Mouse (Mus musculus) embryonic facial prominence, embryonic 15.5 days (tissue): ENCODE data around the gene Atxn1. TPM values are rescaled to one million over a fixed set of nuclear protein-coding genes. Genes with fewer than 3 reads are reported as not detected.
A peak's percentile ranks its signal among the peaks of the same experiment; 100 is the strongest.

Source experiments
- ATAC-seq: fragments of 200-750 bp; cut with Nextera tagmentation; 2 replicates; pipeline ENCODE4 v1.8.0; 2017; ENCODE audit warnings: low read depth, moderate TSS enrichment; ENCODE audit not compliant: insufficient number of reproducible peaks, low FRiP score, low TSS enrichment
- H3K27ac ChIP-seq: fragments of 300-500 bp; sonication (generic); replicated peaks from 2 replicates; pipeline ENCODE4 v1.5.1; 2015; ENCODE audit warnings: mild to moderate bottlenecking, inconsistent platforms
- H3K27me3 ChIP-seq: fragments of 300-500 bp; sonication (generic); 2 replicates; pipeline ENCODE4 v1.6.1; 2015; ENCODE audit warnings: inconsistent platforms
- H3K36me3 ChIP-seq: fragments of 300-500 bp; sonication (generic); 2 replicates; pipeline ENCODE4 v1.6.1; 2015; ENCODE audit warnings: mild to moderate bottlenecking, inconsistent platforms
- H3K4me1 ChIP-seq: fragments of 300-500 bp; sonication (generic); 2 replicates; pipeline ENCODE4 v1.6.1; 2015; ENCODE audit warnings: inconsistent platforms
- H3K4me2 ChIP-seq: fragments of 300-500 bp; sonication (generic); replicated peaks from 2 replicates; pipeline ENCODE4 v1.6.1; 2015; ENCODE audit warnings: mild to moderate bottlenecking, inconsistent platforms
- H3K4me3 ChIP-seq: fragments of 300-500 bp; sonication (generic); replicated peaks from 2 replicates; pipeline ENCODE4 v1.5.1; 2015; ENCODE audit warnings: mild to moderate bottlenecking, inconsistent platforms
- H3K9ac ChIP-seq: fragments of 300-500 bp; sonication (generic); 2 replicates; pipeline ENCODE4 v1.6.1; 2015; ENCODE audit warnings: inconsistent platforms
- H3K9me3 ChIP-seq: fragments of 300-500 bp; sonication (generic); replicated peaks from 2 replicates; pipeline ENCODE4 v1.6.1; 2016; ENCODE audit warnings: inconsistent platforms
- WGBS: fragments of 180-500 bp; shearing (Covaris S2); methylation state at CpG from one replicate; pipeline ENCODE4 v1.1.7; 2015; 5-methylcytosine and 5-hydroxymethylcytosine counted together
- polyA plus RNA-seq: library from polyadenylated mRNA; unstranded; fragments of >200 nt; fragmentation: Nextera tagmentation; extraction: Ambion mirVana; gene quantifications from 2 replicates; pipeline ENCODE4 v1.2.1, GENCODE M21; 2015

Gene Atxn1
- polyA plus RNA-seq, 1 experiment from 2014 or later: 7.2 TPM

DNA sequence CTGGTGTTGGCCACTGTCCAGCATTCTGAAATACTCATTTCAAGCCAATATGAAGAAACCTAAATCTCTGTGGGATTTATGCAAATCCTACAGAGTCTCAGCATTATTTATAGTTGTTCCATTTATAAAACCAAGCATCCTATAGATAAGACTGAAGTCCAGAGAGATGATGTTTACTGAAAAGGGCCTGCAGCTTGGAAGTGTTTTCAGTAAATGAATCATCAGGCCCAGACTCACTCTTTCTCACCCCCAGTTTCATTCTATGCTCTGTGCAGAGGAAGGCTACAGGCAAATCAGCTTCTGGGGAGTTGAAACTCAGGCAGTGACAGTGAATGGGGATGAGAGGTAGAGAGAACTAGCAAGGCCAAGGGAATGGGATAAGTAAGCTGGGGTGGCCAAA lies 373.9 kb downstream of the Atxn1 start:
- H3K27me3 ChIP-seq: no peaks in the 10 kb centered on the region
- H3K9ac ChIP-seq: no peak overlapping the region
- H3K4me1 ChIP-seq: no peaks in the 10 kb centered on the region; the same call in 1 of the 2 replicates
- no peak overlapping the region for H3K27ac ChIP-seq
- H3K4me3 ChIP-seq: no peak overlapping the region
- H3K36me3 ChIP-seq: no peaks in the 10 kb centered on the region
- no peak overlapping the region for H3K4me2 ChIP-seq
- no peak for ATAC-seq
- no peaks in the 10 kb centered on the region for H3K9me3 ChIP-seq

DNA sequence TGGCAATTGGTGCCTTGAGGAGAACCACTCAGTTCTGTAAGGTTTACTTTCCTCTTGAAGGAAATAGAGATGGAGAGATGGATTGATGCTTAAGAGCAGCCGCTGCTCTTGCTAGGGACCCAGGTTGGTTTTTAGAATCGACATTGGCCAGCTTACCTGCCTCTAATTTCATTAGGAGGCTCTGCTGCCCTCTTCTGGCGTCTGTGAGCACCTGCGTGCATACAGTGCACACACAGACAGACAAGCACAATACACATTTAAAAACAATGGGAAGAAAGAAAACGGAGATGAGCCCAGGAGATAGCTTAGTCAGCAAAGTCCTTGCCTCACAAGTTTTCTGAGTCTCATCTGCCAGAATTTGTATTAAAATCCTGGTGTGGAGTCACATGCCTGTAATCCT lies 381.7 kb downstream of the Atxn1 start:
- Histone ChIP-seq H3K4me2 (no peak overlapping the region), H3K27me3 (no peaks in the 10 kb centered on the region), H3K27ac (peak overlapping the region; percentile 56; the same call in 1 of the 2 replicates), H3K4me1 (no peaks in the 10 kb centered on the region), H3K36me3 (no peaks in the 10 kb centered on the region), H3K4me3 (no peak overlapping the region), H3K9ac (no peak overlapping the region), H3K9me3 (no peaks in the 10 kb centered on the region)
- ATAC-seq: no peak
- 79% methylated on average over 5 of the region's 5 CpGs for WGBS

DNA sequence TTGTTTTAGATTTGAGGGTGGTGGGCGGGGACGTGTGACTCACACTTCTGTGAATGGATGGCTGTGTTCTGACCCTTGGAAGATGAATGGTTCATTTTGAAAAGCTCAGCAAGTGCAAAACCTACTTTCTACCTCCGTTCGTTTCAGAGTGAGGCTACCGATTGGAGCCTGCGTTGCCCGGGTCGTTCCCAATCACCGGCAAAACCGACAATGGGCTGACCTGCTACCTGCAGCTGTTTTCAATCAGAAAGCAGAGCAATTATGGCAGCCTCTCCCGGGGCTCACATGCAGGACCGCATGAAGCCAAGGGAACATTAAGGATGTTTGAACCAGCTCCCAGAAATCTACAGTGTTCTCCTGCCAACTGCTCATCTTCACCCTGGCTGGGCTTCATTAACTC lies 382.5 kb downstream of the Atxn1 start:
- H3K4me3 ChIP-seq: no peak overlapping the region
- no peaks in the 10 kb centered on the region for H3K9me3 ChIP-seq
- H3K4me2 ChIP-seq: peak overlapping the region; percentile 15; the same call in 1 of the 2 replicates
- peaks cover 6% of the 10 kb centered on the region; the same call in 1 of the 2 replicates for H3K4me1 ChIP-seq
- ATAC-seq: no peak
- no peak overlapping the region for H3K9ac ChIP-seq
- H3K27me3 ChIP-seq: no peaks in the 10 kb centered on the region
- no peaks in the 10 kb centered on the region for H3K36me3 ChIP-seq
- 43% methylated on average over 12 of the region's 12 CpGs for WGBS
- peak overlapping the region; percentile 56 for H3K27ac ChIP-seq

DNA sequence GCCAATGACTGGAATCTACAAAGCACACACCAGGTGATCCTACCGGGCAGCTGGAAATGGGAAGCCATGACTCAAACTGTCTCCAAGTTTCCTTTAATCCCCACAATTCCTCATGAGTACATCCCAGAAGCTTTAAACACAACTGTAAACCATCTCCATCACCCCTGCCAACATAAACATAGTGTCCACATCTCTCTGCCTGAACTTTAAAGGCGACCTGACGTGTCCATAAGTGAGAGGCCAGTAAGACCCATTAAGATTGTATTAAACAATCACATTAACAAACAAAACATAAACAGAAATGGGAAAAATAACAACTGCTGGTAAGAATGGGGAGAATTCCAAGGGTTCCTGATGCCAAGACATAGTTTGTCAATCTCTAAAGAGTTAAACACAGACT lies 385.1 kb downstream of the Atxn1 start:
- 81% methylated on average over 3 of the region's 3 CpGs for WGBS
- H3K4me3 ChIP-seq: no peak overlapping the region
- no peak overlapping the region for H3K9ac ChIP-seq
- H3K27me3 ChIP-seq: no peaks in the 10 kb centered on the region
- no peak overlapping the region for H3K4me2 ChIP-seq
- no peaks in the 10 kb centered on the region for H3K9me3 ChIP-seq
- no peak overlapping the region for H3K27ac ChIP-seq
- ATAC-seq: no peak
- H3K4me1 ChIP-seq: peaks cover 13% of the 10 kb centered on the region; the same call in 1 of the 2 replicates
- H3K36me3 ChIP-seq: no peaks in the 10 kb centered on the region

DNA sequence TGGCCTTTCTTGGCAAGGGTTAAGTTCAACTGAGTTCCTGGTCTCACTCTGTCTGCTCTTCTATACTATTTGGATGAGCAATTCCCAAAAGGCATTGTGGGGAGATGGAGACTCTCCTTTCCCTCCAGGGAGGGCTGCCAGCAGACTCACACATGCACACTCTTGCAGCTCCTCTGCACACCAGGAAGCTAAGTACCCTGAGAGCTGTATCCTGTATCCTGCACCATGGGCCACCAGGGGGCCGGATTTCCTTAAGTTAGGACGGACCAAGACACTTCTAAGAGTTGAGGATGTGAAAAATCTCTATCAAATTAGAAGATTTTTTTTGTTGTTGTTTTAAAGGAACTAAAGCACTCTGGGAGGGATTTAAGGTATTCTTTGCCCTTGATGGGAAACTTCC lies 387.0 kb downstream of the Atxn1 start:
- H3K36me3 ChIP-seq: no peaks in the 10 kb centered on the region
- ATAC-seq: peak; percentile 58; the same call in 1 of the 2 replicates
- WGBS: 47% methylated on average over 2 of the region's 2 CpGs
- no peaks in the 10 kb centered on the region for H3K9me3 ChIP-seq
- H3K4me2 ChIP-seq: no peak overlapping the region
- peaks cover 13% of the 10 kb centered on the region; the same call in 1 of the 2 replicates for H3K4me1 ChIP-seq
- no peak overlapping the region for H3K4me3 ChIP-seq
- H3K27ac ChIP-seq: no peak overlapping the region
- H3K9ac ChIP-seq: no peak overlapping the region
- no peaks in the 10 kb centered on the region for H3K27me3 ChIP-seq

DNA sequence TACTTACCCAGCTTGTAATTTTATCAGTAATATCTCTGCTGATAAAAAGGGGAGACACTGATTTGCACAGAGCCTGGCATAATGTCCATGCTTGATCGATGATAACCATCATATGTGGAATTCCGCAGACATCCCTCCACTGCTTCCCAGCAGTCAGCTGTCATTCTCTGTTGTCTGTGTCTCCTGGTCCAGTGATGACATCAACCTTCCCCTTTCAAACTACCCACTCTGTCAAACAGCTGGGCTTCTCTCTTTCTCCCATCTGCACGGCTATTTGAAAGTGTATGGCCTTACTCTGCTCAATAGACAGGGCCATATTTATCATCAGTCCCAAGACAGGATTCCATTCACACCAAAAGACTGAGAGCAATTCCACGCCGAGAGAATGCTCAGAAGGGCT lies 387.4 kb downstream of the Atxn1 start:
- Histone ChIP-seq H3K9ac (no peak overlapping the region), H3K9me3 (no peaks in the 10 kb centered on the region), H3K4me2 (no peak overlapping the region), H3K36me3 (no peaks in the 10 kb centered on the region), H3K4me3 (no peak overlapping the region), H3K4me1 (peaks cover 13% of the 10 kb centered on the region; the same call in 1 of the 2 replicates), H3K27ac (no peak overlapping the region), H3K27me3 (no peaks in the 10 kb centered on the region)
- ATAC-seq: no peak
- 64% methylated on average over 5 of the region's 5 CpGs for WGBS

DNA sequence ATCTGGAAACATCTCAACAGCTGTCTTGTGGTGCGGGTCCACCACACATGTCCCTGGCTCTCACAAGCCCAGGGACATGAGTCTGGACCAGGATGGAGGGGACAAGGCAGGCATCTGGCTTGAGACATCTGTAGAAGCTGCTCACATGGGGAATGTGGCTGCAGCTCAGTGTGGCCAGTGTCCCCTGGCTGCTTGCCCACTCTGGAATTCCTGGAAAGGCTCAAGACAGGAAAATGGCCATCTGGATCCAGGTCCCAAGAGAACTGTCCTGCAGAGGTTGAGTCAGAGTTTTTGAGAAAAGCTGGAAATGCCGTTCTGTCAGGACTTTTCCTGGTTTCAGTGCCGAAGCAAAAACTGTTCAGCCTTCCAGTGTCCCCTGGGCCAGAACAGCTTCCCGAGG lies 388.6 kb downstream of the Atxn1 start:
- no peaks in the 10 kb centered on the region for H3K27me3 ChIP-seq
- H3K4me1 ChIP-seq: peaks cover 17% of the 10 kb centered on the region; the same call in 1 of the 2 replicates
- no peaks in the 10 kb centered on the region for H3K9me3 ChIP-seq
- no peaks in the 10 kb centered on the region for H3K36me3 ChIP-seq
- H3K9ac ChIP-seq: no peak overlapping the region
- H3K27ac ChIP-seq: peak overlapping the region; percentile 58
- no peak overlapping the region for H3K4me2 ChIP-seq
- WGBS: 59% methylated on average over 4 of the region's 4 CpGs
- peak; percentile 49; the same call in 1 of the 2 replicates for ATAC-seq
- no peak overlapping the region for H3K4me3 ChIP-seq

DNA sequence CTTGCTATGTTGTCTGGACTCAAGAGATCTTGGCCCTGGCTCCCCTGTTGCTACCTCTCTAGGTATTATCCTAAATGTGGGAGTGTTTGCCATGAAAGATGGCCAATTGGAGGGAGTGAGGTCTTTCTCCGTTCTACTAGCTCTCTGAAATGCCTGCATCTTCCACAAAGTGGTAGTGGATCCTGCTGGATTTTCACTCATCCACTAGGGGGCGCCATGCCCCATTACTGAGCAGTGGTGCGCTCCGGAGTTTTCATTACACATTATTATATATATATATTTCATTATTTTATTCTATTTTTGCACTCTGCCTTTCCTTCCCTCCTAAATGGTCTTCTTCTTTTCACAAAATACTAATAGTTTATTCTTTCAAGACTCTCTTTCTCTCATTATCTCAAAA lies 392.0 kb downstream of the Atxn1 start:
- Histone ChIP-seq H3K27me3 (no peaks in the 10 kb centered on the region), H3K27ac (no peak overlapping the region), H3K4me1 (peaks cover 16% of the 10 kb centered on the region; the same call in 1 of the 2 replicates), H3K9me3 (no peaks in the 10 kb centered on the region), H3K4me2 (no peak overlapping the region), H3K9ac (no peak overlapping the region), H3K36me3 (no peaks in the 10 kb centered on the region), H3K4me3 (no peak overlapping the region)
- ATAC-seq: no peak
- 36% methylated on average over 4 of the region's 4 CpGs for WGBS

DNA sequence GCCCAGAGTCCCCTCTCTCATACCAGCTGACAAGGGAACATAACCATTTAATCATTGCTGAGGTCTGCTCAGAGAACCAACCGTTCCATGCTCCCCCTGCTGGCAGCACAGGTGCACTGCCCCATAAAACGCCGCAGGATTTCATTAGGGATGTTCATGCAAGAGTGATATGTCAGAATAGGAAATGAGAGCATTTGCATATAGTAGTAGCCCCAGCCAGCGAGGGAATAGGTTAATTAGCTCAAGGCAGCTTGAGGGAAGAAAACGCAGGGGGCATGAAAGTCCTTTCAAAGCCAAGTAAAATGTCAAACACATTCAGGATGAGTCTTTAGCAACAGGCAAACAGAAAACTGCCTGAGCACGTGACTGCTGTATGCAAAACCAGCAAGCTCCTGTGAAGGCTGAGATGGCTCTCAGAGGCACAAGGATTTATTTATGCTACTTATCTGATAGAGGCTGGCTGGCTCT lies 393.0 kb downstream of the Atxn1 start:
- H3K9ac ChIP-seq: no peak overlapping the region
- peaks cover 8% of the 10 kb centered on the region; the same call in 1 of the 2 replicates for H3K36me3 ChIP-seq
- H3K4me3 ChIP-seq: no peak overlapping the region
- no peak overlapping the region for H3K4me2 ChIP-seq
- no peak overlapping the region for H3K27ac ChIP-seq
- no peak for ATAC-seq
- H3K27me3 ChIP-seq: no peaks in the 10 kb centered on the region
- peaks cover 11% of the 10 kb centered on the region; the same call in 1 of the 2 replicates for H3K4me1 ChIP-seq
- H3K9me3 ChIP-seq: no peaks in the 10 kb centered on the region
- 3% methylated on average over 6 of the region's 6 CpGs for WGBS

DNA sequence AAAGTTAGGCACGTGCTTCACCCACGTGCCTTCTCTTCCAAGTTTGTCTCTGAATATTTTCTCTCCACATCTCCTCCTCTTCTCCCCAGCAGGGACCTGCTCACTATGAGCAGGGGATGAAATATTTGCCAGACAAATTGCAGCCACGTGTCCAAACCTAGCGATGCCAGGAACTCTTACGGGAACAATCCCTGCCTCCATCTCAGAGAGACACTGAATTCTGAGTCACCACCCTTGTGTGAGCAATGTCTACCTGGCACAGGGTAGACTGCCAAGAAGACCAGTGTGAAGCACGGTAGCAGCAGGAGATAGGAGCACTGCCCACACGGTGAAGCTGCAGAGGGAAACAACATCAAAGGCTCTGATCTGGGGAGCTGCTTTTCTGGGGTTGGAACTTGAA lies 394.9 kb downstream of the Atxn1 start:
- H3K4me2 ChIP-seq: no peak overlapping the region
- WGBS: 52% methylated on average over 7 of the region's 7 CpGs
- ATAC-seq: no peak
- H3K4me3 ChIP-seq: no peak overlapping the region
- H3K36me3 ChIP-seq: peaks cover 8% of the 10 kb centered on the region; the same call in 1 of the 2 replicates
- no peak overlapping the region for H3K9ac ChIP-seq
- H3K4me1 ChIP-seq: peaks cover 4% of the 10 kb centered on the region; the same call in 1 of the 2 replicates
- no peaks in the 10 kb centered on the region for H3K9me3 ChIP-seq
- H3K27ac ChIP-seq: no peak overlapping the region
- H3K27me3 ChIP-seq: no peaks in the 10 kb centered on the region

DNA sequence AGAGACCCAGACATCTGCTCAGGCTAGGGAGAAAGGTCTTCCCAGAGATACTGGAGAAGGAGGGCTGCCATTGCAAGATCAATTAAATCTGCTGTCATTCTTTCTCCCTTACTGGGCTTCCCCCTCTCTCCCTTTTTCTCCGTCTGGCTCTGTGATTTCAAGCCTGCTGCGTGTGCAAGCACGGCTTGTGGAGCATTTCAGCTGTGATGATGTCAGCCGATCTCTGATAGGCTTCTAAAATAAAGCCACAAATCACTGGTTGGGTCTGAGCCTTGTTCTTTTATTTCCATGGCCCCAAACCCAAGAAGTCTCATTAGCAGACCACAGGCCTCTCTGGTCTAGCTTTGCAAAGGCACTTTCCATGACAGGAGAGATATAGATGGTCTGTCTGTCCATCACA lies 399.9 kb downstream of the Atxn1 start:
- 49% methylated on average over 4 of the region's 4 CpGs for WGBS
- Histone ChIP-seq H3K4me3 (no peak overlapping the region), H3K9me3 (no peaks in the 10 kb centered on the region), H3K4me2 (no peak overlapping the region), H3K27ac (no peak overlapping the region), H3K27me3 (no peaks in the 10 kb centered on the region), H3K9ac (no peak overlapping the region), H3K36me3 (peaks cover 8% of the 10 kb centered on the region; the same call in 1 of the 2 replicates), H3K4me1 (no peaks in the 10 kb centered on the region)
- ATAC-seq: no peak; the same call in 1 of the 2 replicates

DNA sequence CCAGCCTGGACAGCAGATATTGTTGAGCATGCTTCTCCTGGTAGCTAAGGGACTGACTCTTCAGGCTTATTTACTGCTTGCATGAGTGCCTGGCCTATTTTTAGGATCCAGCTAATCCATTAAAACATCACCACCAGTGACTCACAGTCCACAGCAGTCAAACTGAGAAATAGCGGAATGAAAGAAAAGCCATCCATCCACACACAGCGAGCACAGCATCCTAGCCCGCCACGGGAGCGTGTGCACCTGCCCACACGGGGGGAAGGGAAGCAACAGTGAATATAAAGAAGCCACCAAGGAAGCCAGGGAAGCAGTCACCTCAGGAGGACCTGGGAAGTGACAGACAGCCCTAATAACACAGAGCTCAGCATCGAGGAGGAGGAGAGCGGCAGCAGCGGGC lies 402.8 kb downstream of the Atxn1 start:
- H3K4me3 ChIP-seq: no peak overlapping the region
- 82% methylated on average over 9 of the region's 9 CpGs for WGBS
- no peak overlapping the region for H3K27ac ChIP-seq
- H3K9me3 ChIP-seq: no peaks in the 10 kb centered on the region
- H3K36me3 ChIP-seq: peaks cover 7% of the 10 kb centered on the region; the same call in 1 of the 2 replicates
- no peaks in the 10 kb centered on the region for H3K4me1 ChIP-seq
- no peak overlapping the region for H3K4me2 ChIP-seq
- no peaks in the 10 kb centered on the region for H3K27me3 ChIP-seq
- ATAC-seq: no peak
- H3K9ac ChIP-seq: no peak overlapping the region
